ENCODE assay signal across 14 mouse cellular contexts in the genomic region with DNA sequence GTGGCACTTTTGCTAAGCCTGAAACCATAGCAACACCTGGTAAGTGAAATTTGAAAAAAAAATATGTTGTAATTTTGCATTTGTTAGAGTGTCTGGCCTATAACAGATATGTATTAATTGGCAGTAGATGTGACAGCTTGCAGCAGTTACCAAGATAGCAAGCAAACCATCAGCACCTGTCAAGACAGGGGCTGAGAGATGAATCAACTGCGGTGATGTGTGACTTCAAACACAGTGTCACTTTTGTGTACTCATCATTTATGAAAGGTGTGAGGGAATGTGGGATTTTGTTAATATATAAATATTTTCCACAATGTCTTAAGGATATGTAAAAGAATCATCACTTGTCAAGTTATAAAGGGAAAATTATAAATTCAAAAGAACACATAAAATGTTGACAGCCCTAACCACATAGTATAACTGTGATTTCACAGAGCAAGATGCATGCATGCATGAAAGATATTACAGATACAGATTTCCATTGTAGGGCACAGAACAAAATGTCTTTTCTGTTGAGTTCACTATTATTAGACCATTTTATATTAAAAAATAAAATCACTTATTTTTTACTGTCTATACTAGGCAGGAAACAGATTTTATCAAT.
"Had no signal": no experiment of that assay in that cellular context is flagged by ENCODE, and none has a peak within 500 bp of the region (broad histone marks: within the 10 kb centered on the region; RNA-seq: fewer than 3 reads in every experiment).

No protein-coding gene starts in this region.

- H3K4me1 ChIP-seq: limb, embryonic 10.5 days; liver, embryonic 15.5 days; midbrain, embryonic 12.5 days; stomach, embryonic 15.5 days had no signal

- H3K9ac ChIP-seq: liver, embryonic 15.5 days; lung, embryonic 14.5 days; midbrain, embryonic 12.5 days; stomach, embryonic 15.5 days had no signal

- H3K4me2 ChIP-seq: liver, embryonic 11.5 days; liver, embryonic 15.5 days; lung, embryonic 14.5 days; midbrain, embryonic 12.5 days; stomach, embryonic 15.5 days had no signal

- DNase-seq: kidney, adult 11 months; kidney, postnatal 10 days; kidney, postnatal 4 days; lung, embryonic 14.5 days; lung, postnatal 10 days; lung, postnatal 4 days; thymus, postnatal 36 days had no signal

- H3K27ac ChIP-seq: layer of hippocampus, adult 2 months; left cerebral cortex, adult 2 months; limb, embryonic 10.5 days; liver, embryonic 15.5 days; midbrain, embryonic 12.5 days; stomach, embryonic 15.5 days had no signal

- H3K9me3 ChIP-seq: limb, embryonic 10.5 days; liver, embryonic 15.5 days; midbrain, embryonic 12.5 days; stomach, embryonic 15.5 days had no signal

- H3K27me3 ChIP-seq: liver, embryonic 15.5 days; midbrain, embryonic 12.5 days; stomach, embryonic 15.5 days had no signal

- H3K4me3 ChIP-seq: layer of hippocampus, adult 2 months; left cerebral cortex, adult 2 months; limb, embryonic 10.5 days; liver, embryonic 15.5 days; midbrain, embryonic 12.5 days; stomach, embryonic 15.5 days had no signal

- H3K36me3 ChIP-seq: limb, embryonic 10.5 days; liver, embryonic 15.5 days; midbrain, embryonic 12.5 days; stomach, embryonic 15.5 days had no signal
